Mouse (Mus musculus): ENCODE data around the gene Gm15294. TPM values are rescaled to one million over a fixed set of nuclear protein-coding genes. Genes with fewer than 3 reads are reported as not detected.

Gene Gm15294
- not detected in 2 replicates for total RNA-seq (2021)
- long read RNA-seq, result 0 reads

- no peak for DNase-seq
These were observed at the start of gene Gm15294 for GRCm38 (mm10) chrX:141875135-141875534. Gene Gm15294, minus strand, starts transcription at chrX:141875235.

GRCm38 (mm10) chrX:141884336-141885048, 9.5 kb upstream of the Gm15294 start:
- DNase-seq, result no peak

- no peak for DNase-seq
These were observed 1.0 kb downstream of the Gm15294 start for GRCm38 (mm10) chrX:141874024-141874423.

GRCm38 (mm10) chrX:141873597-141873996, 1.4 kb downstream of the Gm15294 start:
- no peak for DNase-seq

DNA sequence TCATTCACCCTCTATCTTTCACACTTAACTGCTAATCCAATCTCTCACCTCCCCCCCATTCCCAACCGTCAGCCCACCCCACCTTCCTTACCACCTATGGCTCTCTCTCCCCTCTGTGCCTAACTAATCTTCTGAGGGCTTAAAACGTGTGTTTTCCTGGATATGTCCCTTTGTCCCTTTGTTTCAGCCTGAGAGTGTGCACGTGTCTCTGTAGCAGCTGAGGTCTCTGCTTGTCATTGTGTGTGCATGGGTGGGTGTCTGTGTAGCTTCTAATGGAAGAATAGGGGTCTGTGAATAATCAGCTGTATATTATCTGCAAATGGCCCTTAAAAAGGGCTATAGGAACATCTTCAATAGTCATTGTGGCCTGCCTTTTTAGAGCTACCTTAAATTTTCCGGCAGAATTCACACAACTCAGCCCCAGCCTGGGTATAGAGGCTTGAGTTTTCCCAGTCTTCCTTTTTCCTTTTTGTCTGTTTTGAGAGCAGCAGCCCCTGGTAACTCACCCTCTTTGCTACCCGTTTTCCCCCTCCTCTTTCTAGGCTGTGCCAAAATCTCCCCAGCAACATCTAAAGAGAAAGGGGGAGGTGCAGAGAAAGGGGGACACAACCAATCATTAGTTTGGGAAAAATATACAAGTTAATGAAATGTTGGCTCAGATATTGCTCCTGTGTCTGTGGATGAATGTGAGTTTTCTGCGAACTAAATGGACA, 19.2 kb downstream of the Gm15294 start:
- no peak for DNase-seq

Other genes with a start within 250 kb of the Gm15294 start
- not detected in 2 replicates for gene Irs4, start 150.0 kb downstream of the Gm15294 start, total RNA-seq (2021)

Measured in adrenal gland, postnatal 25 days (tissue).